Comparison of ENCODE assay signal across 9 mouse cellular contexts in genomic region chr10:80663485-80664196, GRCm38 (mm10). TPM values are rescaled to one million over a fixed set of nuclear protein-coding genes. Genes with fewer than 3 reads are reported as not detected.
DNase-seq lines count a peak whose midpoint lies in the region; ATAC-seq and TF ChIP-seq lines count a peak whose summit lies in the region.
"Had no signal": no experiment of that assay in that cellular context is flagged by ENCODE, and none has a peak within 500 bp of the region (broad histone marks: within the 10 kb centered on the region; RNA-seq: fewer than 3 reads in every experiment).

No protein-coding gene starts in this region.

- TF ChIP-seq POLR2A in bone marrow macrophage, adult 2 months (IDR thresholded peaks at IDR 0.05; ENCODE audit: borderline replicate concordance, low read depth, low read length): no peak

- H3K9me3 ChIP-seq in hindbrain, embryonic 12.5 days (replicated peaks): no peaks in the 10 kb centered on the region
- H3K9me3 ChIP-seq in hindbrain, embryonic 14.5 days (ENCODE audit: control insufficient read depth, low read length): no peaks in the 10 kb centered on the region
- no peaks in the 10 kb centered on the region for H3K9me3 ChIP-seq in liver, embryonic 12.5 days (replicated peaks)
- H3K9me3 ChIP-seq: hindbrain, embryonic 13.5 days had no signal

- no peak overlapping the region for H3K4me3 ChIP-seq in hindbrain, embryonic 12.5 days
- no peak overlapping the region for H3K4me3 ChIP-seq in hindbrain, embryonic 14.5 days (replicated peaks; ENCODE audit: low read length)
- H3K4me3 ChIP-seq in bone marrow macrophage, adult 2 months (ENCODE audit: insufficient read depth, low read length): no peak overlapping the region; the same call in 1 of the 2 replicates
- H3K4me3 ChIP-seq in liver, embryonic 12.5 days: no peak overlapping the region
- H3K4me3 ChIP-seq: hindbrain, embryonic 13.5 days had no signal

- H3K4me1 ChIP-seq in hindbrain, embryonic 12.5 days: peaks cover 25% of the 10 kb centered on the region
- peaks cover 5% of the 10 kb centered on the region; the same call in 1 of the 2 replicates for H3K4me1 ChIP-seq in hindbrain, embryonic 14.5 days (replicated peaks; ENCODE audit: control insufficient read depth, insufficient read depth, low read length)
- H3K4me1 ChIP-seq in bone marrow macrophage, adult 2 months (ENCODE audit: control insufficient read depth, insufficient read depth, low read length): peaks cover 36% of the 10 kb centered on the region
- H3K4me1 ChIP-seq in liver, embryonic 12.5 days: peaks cover 69% of the 10 kb centered on the region

- no peak for ATAC-seq in hindbrain, embryonic 12.5 days (ENCODE audit: low FRiP score)
- ATAC-seq in hindbrain, embryonic 14.5 days (ENCODE audit: low FRiP score): no peak
- ATAC-seq in liver, embryonic 12.5 days: no peak

- WGBS in hindbrain, embryonic 12.5 days: 65% methylated on average over 5 of the region's 5 CpGs
- 67% methylated on average over 5 of the region's 5 CpGs for WGBS in hindbrain, embryonic 14.5 days
- 12% methylated on average over 5 of the region's 5 CpGs for WGBS in liver, embryonic 12.5 days (ENCODE audit: insufficient replicate concordance)

- TF ChIP-seq CTCF in bone marrow macrophage, adult 2 months (IDR thresholded peaks at IDR 0.05; ENCODE audit: low read depth, low read length): no peak

- no peak for DNase-seq in hindbrain, embryonic 14.5 days (ENCODE audit: low spot score)
- peak; percentile 30 for DNase-seq in 416B (ENCODE audit: low read depth)
- no peak for DNase-seq in adipocyte (ENCODE audit: low spot score)
- no peak for DNase-seq in retina, embryonic 14.5 days (ENCODE audit: low spot score)
- no peak for DNase-seq in left cerebral cortex, postnatal 4 days

- H3K4me2 ChIP-seq in hindbrain, embryonic 12.5 days (replicated peaks): no peak overlapping the region
- no peak overlapping the region for H3K4me2 ChIP-seq in hindbrain, embryonic 14.5 days (replicated peaks)
- peak overlapping the region; percentile 4; the same call in 1 of the 2 replicates for H3K4me2 ChIP-seq in liver, embryonic 12.5 days

- peaks cover 35% of the 10 kb centered on the region for H3K36me3 ChIP-seq in hindbrain, embryonic 12.5 days
- H3K36me3 ChIP-seq in hindbrain, embryonic 14.5 days (replicated peaks; ENCODE audit: control insufficient read depth, insufficient read depth): peaks cover 34% of the 10 kb centered on the region
- H3K36me3 ChIP-seq in liver, embryonic 12.5 days: peaks cover 35% of the 10 kb centered on the region

- H3K27ac ChIP-seq in hindbrain, embryonic 12.5 days: 0 out of 2 replicates have a peak overlapping the region, but pooled peaks have one; percentile 17
- H3K27ac ChIP-seq in hindbrain, embryonic 14.5 days: no peak overlapping the region; the same call in 1 of the 2 replicates
- H3K27ac ChIP-seq in bone marrow macrophage, adult 2 months (ENCODE audit: insufficient read depth, low read depth, low read length): peak overlapping the region; percentile 83
- H3K27ac ChIP-seq in liver, embryonic 12.5 days: peak overlapping the region; percentile 81

- no peak overlapping the region for H3K9ac ChIP-seq in hindbrain, embryonic 12.5 days
- H3K9ac ChIP-seq in hindbrain, embryonic 14.5 days: no peak overlapping the region
- H3K9ac ChIP-seq in liver, embryonic 12.5 days: no peak overlapping the region
- H3K9ac ChIP-seq: hindbrain, embryonic 13.5 days had no signal

- no peaks in the 10 kb centered on the region for H3K27me3 ChIP-seq in hindbrain, embryonic 12.5 days
- H3K27me3 ChIP-seq in hindbrain, embryonic 14.5 days (ENCODE audit: control insufficient read depth, insufficient read depth, low read length): no peaks in the 10 kb centered on the region
- H3K27me3 ChIP-seq in liver, embryonic 12.5 days (replicated peaks): no peaks in the 10 kb centered on the region
- H3K27me3 ChIP-seq: hindbrain, embryonic 13.5 days had no signal

- intact Hi-C loops in left cerebral cortex, postnatal 4 days (cut with DNase I): no loop called here

RNA-seq across cellular contexts. Expression of gene Btbd2, which starts 6.8 kb away (rescaled TPM):
- polyA plus RNA-seq in hindbrain, embryonic 12.5 days (2016; fragmentation: Nextera tagmentation; extraction: Ambion mirVana): 87.8 and 96.4 TPM in 2 replicates
- polyA plus RNA-seq in hindbrain, embryonic 14.5 days (2014; fragmentation: Nextera tagmentation; extraction: Ambion mirVana): 83.2 and 83.7 TPM in 2 replicates
- 20.9 and 22.7 TPM in 2 replicates for polyA plus RNA-seq in bone marrow macrophage, adult 2 months (2012; ENCODE audit: insufficient read depth, insufficient read length, missing spikeins)
- 26.0 and 27.3 TPM in 2 replicates for polyA plus RNA-seq in liver, embryonic 12.5 days (2016; fragmentation: Nextera tagmentation; extraction: Ambion mirVana)
- total RNA-seq in left cerebral cortex, postnatal 4 days (2021): 10 to 100 TPM; 80.9 to 83.2 TPM

RNA-seq across cellular contexts. Expression of gene Mknk2, which starts 14.3 kb away (rescaled TPM):
- 88.1 and 90.3 TPM in 2 replicates for polyA plus RNA-seq in hindbrain, embryonic 12.5 days (2016; fragmentation: Nextera tagmentation; extraction: Ambion mirVana)
- polyA plus RNA-seq in hindbrain, embryonic 14.5 days (2014; fragmentation: Nextera tagmentation; extraction: Ambion mirVana): 53.8 and 60.2 TPM in 2 replicates
- polyA plus RNA-seq in bone marrow macrophage, adult 2 months (2012; ENCODE audit: insufficient read depth, insufficient read length, missing spikeins): 107 and 117 TPM in 2 replicates
- 124 and 125 TPM in 2 replicates for polyA plus RNA-seq in liver, embryonic 12.5 days (2016; fragmentation: Nextera tagmentation; extraction: Ambion mirVana)
- total RNA-seq in left cerebral cortex, postnatal 4 days (2021): 10 to 100 TPM; 61.6 to 67.1 TPM

RNA-seq across cellular contexts. Expression of gene Mob3a, which starts 38.1 kb away (rescaled TPM):
- 56.5 and 62.9 TPM in 2 replicates for polyA plus RNA-seq in hindbrain, embryonic 12.5 days (2016; fragmentation: Nextera tagmentation; extraction: Ambion mirVana)
- polyA plus RNA-seq in hindbrain, embryonic 14.5 days (2014; fragmentation: Nextera tagmentation; extraction: Ambion mirVana): 45.3 and 47.1 TPM in 2 replicates
- polyA plus RNA-seq in bone marrow macrophage, adult 2 months (2012; ENCODE audit: insufficient read depth, insufficient read length, missing spikeins): 53.3 and 53.8 TPM in 2 replicates
- 43.9 and 45.3 TPM in 2 replicates for polyA plus RNA-seq in liver, embryonic 12.5 days (2016; fragmentation: Nextera tagmentation; extraction: Ambion mirVana)
- 10 to 100 TPM; 52.0 to 52.1 TPM for total RNA-seq in left cerebral cortex, postnatal 4 days (2021)

RNA-seq across cellular contexts. Expression of gene Izumo4, which starts 38.3 kb away (rescaled TPM):
- polyA plus RNA-seq in hindbrain, embryonic 12.5 days (2016; fragmentation: Nextera tagmentation; extraction: Ambion mirVana): 27.1 and 30.5 TPM in 2 replicates
- 20.0 and 20.4 TPM in 2 replicates for polyA plus RNA-seq in hindbrain, embryonic 14.5 days (2014; fragmentation: Nextera tagmentation; extraction: Ambion mirVana)
- 11.0 and 25.2 TPM in 2 replicates for polyA plus RNA-seq in bone marrow macrophage, adult 2 months (2012; ENCODE audit: insufficient read depth, insufficient read length, missing spikeins)
- polyA plus RNA-seq in liver, embryonic 12.5 days (2016; fragmentation: Nextera tagmentation; extraction: Ambion mirVana): 10.1 and 10.6 TPM in 2 replicates
- 10 to 100 TPM; 46.3 to 53.6 TPM for total RNA-seq in left cerebral cortex, postnatal 4 days (2021)

RNA-seq across cellular contexts. Expression of gene Csnk1g2, which starts 41.0 kb away (rescaled TPM):
- 190 and 192 TPM in 2 replicates for polyA plus RNA-seq in hindbrain, embryonic 12.5 days (2016; fragmentation: Nextera tagmentation; extraction: Ambion mirVana)
- 65.4 and 76.4 TPM in 2 replicates for polyA plus RNA-seq in hindbrain, embryonic 14.5 days (2014; fragmentation: Nextera tagmentation; extraction: Ambion mirVana)
- polyA plus RNA-seq in bone marrow macrophage, adult 2 months (2012; ENCODE audit: insufficient read depth, insufficient read length, missing spikeins): 87.3 and 98.4 TPM in 2 replicates
- 106 TPM in 2 replicates for polyA plus RNA-seq in liver, embryonic 12.5 days (2016; fragmentation: Nextera tagmentation; extraction: Ambion mirVana)
- total RNA-seq in left cerebral cortex, postnatal 4 days (2021): 100 to 1,000 TPM; 130 to 138 TPM
